Mouse (Mus musculus) neural tube, embryonic 13.5 days (tissue): ENCODE measurements around the gene Rps26. TPM values are rescaled to one million over a fixed set of nuclear protein-coding genes. Genes with fewer than 3 reads are reported as not detected.
A peak's percentile ranks its signal among the peaks of the same experiment; 100 is the strongest.
"Not testable (repeated sequence)": the region's sequence is repeated elsewhere in the genome, so short reads cannot be mapped to it uniquely, and the experiment has no call there.

Experiments
- ATAC-seq: fragments of 200-750 bp; cut with Nextera tagmentation; 2 replicates; pipeline ENCODE4 v1.8.0; 2017; ENCODE audit warnings: low read depth, mild to moderate bottlenecking, moderate TSS enrichment, moderate library complexity
- H3K27ac ChIP-seq: fragments of 300-500 bp; sonication (generic); replicated peaks from 2 replicates; pipeline ENCODE4 v1.5.1; 2015; ENCODE audit warnings: moderate library complexity, mild to moderate bottlenecking, inconsistent platforms
- H3K27me3 ChIP-seq: fragments of 300-500 bp; sonication (generic); 2 replicates; pipeline ENCODE4 v1.6.1; 2015; ENCODE audit warnings: mild to moderate bottlenecking, inconsistent platforms
- H3K36me3 ChIP-seq: fragments of 300-500 bp; sonication (generic); 2 replicates; pipeline ENCODE4 v1.6.1; 2015; ENCODE audit warnings: mild to moderate bottlenecking, inconsistent platforms
- H3K4me1 ChIP-seq: fragments of 300-500 bp; sonication (generic); replicated peaks from 2 replicates; pipeline ENCODE4 v1.6.1; 2015; ENCODE audit warnings: inconsistent platforms
- H3K4me2 ChIP-seq: fragments of 300-500 bp; sonication (generic); 2 replicates; pipeline ENCODE4 v1.6.1; 2015; ENCODE audit warnings: inconsistent platforms, mild to moderate bottlenecking, moderate library complexity
- H3K4me3 ChIP-seq: fragments of 300-500 bp; sonication (generic); 2 replicates; pipeline ENCODE4 v1.5.1; 2015; ENCODE audit warnings: mild to moderate bottlenecking, inconsistent platforms
- H3K9ac ChIP-seq: fragments of 300-500 bp; sonication (generic); 2 replicates; pipeline ENCODE4 v1.6.1; 2015; ENCODE audit warnings: moderate library complexity, mild to moderate bottlenecking, inconsistent platforms
- H3K9me3 ChIP-seq: fragments of 300-500 bp; sonication (generic); 2 replicates; pipeline ENCODE4 v1.6.1; 2016; ENCODE audit warnings: inconsistent platforms
- WGBS: fragments of 180-500 bp; shearing (Covaris S2); methylation state at CpG from one replicate; pipeline ENCODE4 v1.1.7; 2015; 5-methylcytosine and 5-hydroxymethylcytosine counted together
- polyA plus RNA-seq: library from polyadenylated mRNA; unstranded; fragments of >200 nt; fragmentation: Nextera tagmentation; extraction: Ambion mirVana; gene quantifications from 2 replicates; pipeline ENCODE4 v1.2.1, GENCODE M21; 2015

Rps26 gene
- polyA plus RNA-seq, 1 experiment from 2014 or later, result 470 TPM

GRCm38 (mm10) chr10:128636561-128636960 is 10.0 kb upstream of the Rps26 start:
- H3K9me3 ChIP-seq, result no peaks in the 10 kb centered on the region
- ATAC-seq, result no peak
- 44% methylated on average over 6 of the region's 6 CpGs for WGBS
- H3K27ac ChIP-seq, result peak overlapping the region; percentile 46; the same call in 1 of the 2 replicates
- H3K4me3 ChIP-seq, result no peak overlapping the region
- no peaks in the 10 kb centered on the region for H3K27me3 ChIP-seq
- peaks cover 84% of the 10 kb centered on the region for H3K36me3 ChIP-seq
- peaks cover 13% of the 10 kb centered on the region for H3K4me1 ChIP-seq
- H3K4me2 ChIP-seq, result peak overlapping the region; percentile 39
- H3K9ac ChIP-seq, result peak overlapping the region; percentile 52; the same call in 1 of the 2 replicates

- H3K27me3 ChIP-seq, result no peaks in the 10 kb centered on the region
- WGBS, result 93% methylated on average over 13 of the region's 13 CpGs
- H3K27ac ChIP-seq, result no peak overlapping the region
- no peak for ATAC-seq
- H3K9ac ChIP-seq, result no peak overlapping the region
- H3K36me3 ChIP-seq, result peaks cover 75% of the 10 kb centered on the region
- no peak overlapping the region for H3K4me3 ChIP-seq
- H3K9me3 ChIP-seq, result no peaks in the 10 kb centered on the region
- peaks cover 13% of the 10 kb centered on the region for H3K4me1 ChIP-seq
- no peak overlapping the region for H3K4me2 ChIP-seq
These were observed 9.2 kb upstream of the Rps26 start for GRCm38 (mm10) chr10:128635697-128636096.

GRCm38 (mm10) chr10:128631571-128631970 is 5.0 kb upstream of the Rps26 start:
- Histone ChIP-seq H3K4me3 (no peak overlapping the region), H3K4me2 (no peak overlapping the region), H3K9me3 (no peaks in the 10 kb centered on the region), H3K27me3 (no peaks in the 10 kb centered on the region), H3K27ac (no peak overlapping the region), H3K9ac (no peak overlapping the region), H3K4me1 (peaks cover 1% of the 10 kb centered on the region; the same call in 1 of the 2 replicates), H3K36me3 (peaks cover 42% of the 10 kb centered on the region)
- no peak for ATAC-seq
- 25% methylated on average over 6 of the region's 6 CpGs for WGBS

- WGBS, result 79% methylated on average over 5 of the region's 5 CpGs
- H3K4me2 ChIP-seq, H3K4me1 ChIP-seq, H3K27me3 ChIP-seq, H3K9me3 ChIP-seq, ATAC-seq, H3K9ac ChIP-seq, H3K27ac ChIP-seq, H3K4me3 ChIP-seq: not testable (repeated sequence)
- H3K36me3 ChIP-seq, result peaks cover 29% of the 10 kb centered on the region
These were observed 3.8 kb upstream of the Rps26 start for GRCm38 (mm10) chr10:128630306-128630705.

- Histone ChIP-seq H3K27me3 (no peaks in the 10 kb centered on the region), H3K4me3 (no peak overlapping the region), H3K4me2 (no peak overlapping the region), H3K9ac (no peak overlapping the region), H3K9me3 (no peaks in the 10 kb centered on the region), H3K4me1 (peaks cover 10% of the 10 kb centered on the region), H3K36me3 (peaks cover 29% of the 10 kb centered on the region), H3K27ac (no peak overlapping the region)
- 48% methylated on average over 2 of the region's 2 CpGs for WGBS
- no peak for ATAC-seq
These were observed 3.2 kb upstream of the Rps26 start for GRCm38 (mm10) chr10:128629746-128630145.

- Histone ChIP-seq H3K9ac (no peak overlapping the region), H3K27me3 (no peaks in the 10 kb centered on the region), H3K36me3 (peaks cover 29% of the 10 kb centered on the region), H3K4me3 (no peak overlapping the region), H3K27ac (no peak overlapping the region), H3K9me3 (no peaks in the 10 kb centered on the region), H3K4me2 (no peak overlapping the region), H3K4me1 (peaks cover 11% of the 10 kb centered on the region)
- 86% methylated on average over 10 of the region's 10 CpGs for WGBS
- no peak for ATAC-seq
These were observed 1.1 kb upstream of the Rps26 start for GRCm38 (mm10) chr10:128627398-128628317.

- Histone ChIP-seq H3K27ac (peak overlapping the region; percentile 76; the same call in 1 of the 2 replicates), H3K4me2 (peak overlapping the region; percentile 98), H3K9me3 (no peaks in the 10 kb centered on the region), H3K27me3 (no peaks in the 10 kb centered on the region), H3K4me3 (peak overlapping the region; percentile 85), H3K4me1 (peaks cover 11% of the 10 kb centered on the region), H3K36me3 (peaks cover 27% of the 10 kb centered on the region), H3K9ac (peak overlapping the region; percentile 95)
- WGBS, result 48% methylated on average over 7 of the region's 7 CpGs
- ATAC-seq, result no peak
These were observed 1.2 kb downstream of the Rps26 start for GRCm38 (mm10) chr10:128625287-128625894.

GRCm38 (mm10) chr10:128623106-128623613 is 3.4 kb downstream of the Rps26 start:
- not testable (repeated sequence) for H3K27me3 ChIP-seq, H3K27ac ChIP-seq, H3K9me3 ChIP-seq, H3K4me2 ChIP-seq, H3K4me3 ChIP-seq, H3K9ac ChIP-seq, ATAC-seq
- peaks cover 11% of the 10 kb centered on the region for H3K4me1 ChIP-seq
- 86% methylated on average over 4 of the region's 4 CpGs for WGBS
- peaks cover 27% of the 10 kb centered on the region for H3K36me3 ChIP-seq

- Histone ChIP-seq H3K4me1 (peaks cover 11% of the 10 kb centered on the region), H3K9ac (no peak overlapping the region), H3K27me3 (no peaks in the 10 kb centered on the region), H3K36me3 (peaks cover 27% of the 10 kb centered on the region), H3K4me3 (no peak overlapping the region), H3K27ac (no peak overlapping the region), H3K9me3 (no peaks in the 10 kb centered on the region), H3K4me2 (no peak overlapping the region)
- no peak for ATAC-seq
- WGBS, result 75% methylated on average over 4 of the region's 4 CpGs
These were observed 3.8 kb downstream of the Rps26 start for GRCm38 (mm10) chr10:128622702-128623101.

GRCm38 (mm10) chr10:128621986-128622520 is 4.5 kb downstream of the Rps26 start:
- Histone ChIP-seq H3K4me2 (no peak overlapping the region), H3K9ac (no peak overlapping the region), H3K27ac (no peak overlapping the region), H3K4me3 (no peak overlapping the region), H3K36me3 (peaks cover 27% of the 10 kb centered on the region), H3K9me3 (no peaks in the 10 kb centered on the region), H3K27me3 (no peaks in the 10 kb centered on the region), H3K4me1 (peaks cover 11% of the 10 kb centered on the region)
- no peak for ATAC-seq
- 72% methylated on average over 3 of the region's 3 CpGs for WGBS

GRCm38 (mm10) chr10:128620241-128620640 is 6.3 kb downstream of the Rps26 start:
- no peak overlapping the region for H3K4me3 ChIP-seq
- H3K36me3 ChIP-seq, result peaks cover 27% of the 10 kb centered on the region
- no peak overlapping the region for H3K4me2 ChIP-seq
- no peak overlapping the region for H3K9ac ChIP-seq
- no peaks in the 10 kb centered on the region for H3K9me3 ChIP-seq
- no peak overlapping the region for H3K27ac ChIP-seq
- no peak for ATAC-seq
- H3K27me3 ChIP-seq, result no peaks in the 10 kb centered on the region
- peaks cover 6% of the 10 kb centered on the region for H3K4me1 ChIP-seq

- not testable (repeated sequence) for H3K4me1 ChIP-seq, H3K4me2 ChIP-seq, H3K27ac ChIP-seq, H3K9me3 ChIP-seq, ATAC-seq, H3K9ac ChIP-seq, H3K4me3 ChIP-seq, H3K27me3 ChIP-seq
- 92% methylated on average over 5 of the region's 5 CpGs for WGBS
- peaks cover 16% of the 10 kb centered on the region for H3K36me3 ChIP-seq
These were observed 7.4 kb downstream of the Rps26 start for GRCm38 (mm10) chr10:128619148-128619547.
